Comparison of ENCODE assay signal across 19 mouse cellular contexts in genomic region chr11:118912686-118913085, GRCm38 (mm10). TPM values are rescaled to one million over a fixed set of nuclear protein-coding genes. Genes with fewer than 3 reads are reported as not detected.
DNase-seq lines count a peak whose midpoint lies in the region; ATAC-seq and TF ChIP-seq lines count a peak whose summit lies in the region.
"Had no signal": no experiment of that assay in that cellular context is flagged by ENCODE, and none has a peak within 500 bp of the region (broad histone marks: within the 10 kb centered on the region; RNA-seq: fewer than 3 reads in every experiment).

No protein-coding gene starts in this region.

- no peak overlapping the region; the same call in 1 of the 2 replicates for H3K9ac ChIP-seq in hindbrain, embryonic 13.5 days
- H3K9ac ChIP-seq in intestine, postnatal 0 days (ENCODE audit: low read depth, low read length) = no peak overlapping the region
- H3K9ac ChIP-seq: embryonic facial prominence, embryonic 12.5 days; heart, embryonic 13.5 days; hindbrain, embryonic 12.5 days had no signal

- H3K27ac ChIP-seq in hindbrain, embryonic 10.5 days = 0 out of 2 replicates have a peak overlapping the region, but pooled peaks have one; percentile 9
- no peak overlapping the region for H3K27ac ChIP-seq in hindbrain, embryonic 13.5 days
- peak overlapping the region; percentile 15; the same call in 1 of the 2 replicates for H3K27ac ChIP-seq in cerebellum, adult 2 months (ENCODE audit: insufficient read depth, low read length)
- H3K27ac ChIP-seq in intestine, postnatal 0 days (ENCODE audit: low read depth, low read length) = no peak overlapping the region
- H3K27ac ChIP-seq: embryonic facial prominence, embryonic 12.5 days; heart, embryonic 13.5 days; hindbrain, embryonic 12.5 days; hindbrain, postnatal 0 days had no signal

- ATAC-seq in hindbrain, embryonic 13.5 days (ENCODE audit: low FRiP score) = no peak
- no peak for ATAC-seq in intestine, postnatal 0 days
- ATAC-seq: activated CD4-positive, CD25-positive, alpha-beta regulatory T cell, adult 4 months; hindbrain, postnatal 0 days had no signal

- no peak for TF ChIP-seq POLR2A in cerebellum, adult 2 months (IDR thresholded peaks at IDR 0.05; ENCODE audit: borderline replicate concordance, insufficient read depth, low read length)

- H3K9me3 ChIP-seq in hindbrain, embryonic 10.5 days = no peaks in the 10 kb centered on the region
- no peaks in the 10 kb centered on the region for H3K9me3 ChIP-seq in hindbrain, embryonic 13.5 days
- H3K9me3 ChIP-seq in intestine, postnatal 0 days (ENCODE audit: control insufficient read depth) = no peaks in the 10 kb centered on the region
- H3K9me3 ChIP-seq: embryonic facial prominence, embryonic 12.5 days; heart, embryonic 13.5 days; hindbrain, embryonic 12.5 days had no signal

- WGBS in hindbrain, embryonic 10.5 days = 67% methylated on average over 6 of the region's 6 CpGs
- 73% methylated on average over 6 of the region's 6 CpGs for WGBS in hindbrain, embryonic 13.5 days
- 29% methylated on average over 6 of the region's 6 CpGs for WGBS in cerebellum, adult 2 months
- WGBS in intestine, postnatal 0 days = 49% methylated on average over 6 of the region's 6 CpGs

- H3K4me1 ChIP-seq in hindbrain, embryonic 10.5 days (replicated peaks) = peaks cover 66% of the 10 kb centered on the region
- peaks cover 48% of the 10 kb centered on the region for H3K4me1 ChIP-seq in hindbrain, embryonic 13.5 days (replicated peaks)
- H3K4me1 ChIP-seq in cerebellum, adult 2 months (ENCODE audit: control insufficient read depth, insufficient read depth, low read length) = peaks cover 22% of the 10 kb centered on the region
- no peaks in the 10 kb centered on the region for H3K4me1 ChIP-seq in intestine, postnatal 0 days (replicated peaks; ENCODE audit: control insufficient read depth, insufficient read depth, low read length)

- no peak overlapping the region for H3K4me3 ChIP-seq in hindbrain, embryonic 10.5 days
- H3K4me3 ChIP-seq in hindbrain, embryonic 13.5 days = no peak overlapping the region
- no peak overlapping the region for H3K4me3 ChIP-seq in cerebellum, adult 2 months (replicated peaks; ENCODE audit: insufficient read depth, low read depth, low read length)
- no peak overlapping the region for H3K4me3 ChIP-seq in intestine, postnatal 0 days (ENCODE audit: low read depth, low read length)
- H3K4me3 ChIP-seq: embryonic facial prominence, embryonic 12.5 days; heart, embryonic 13.5 days; hindbrain, embryonic 12.5 days had no signal

- TF ChIP-seq CTCF in cerebellum, adult 2 months (IDR thresholded peaks at IDR 0.05; ENCODE audit: borderline replicate concordance, insufficient read depth, low read depth, low read length) = no peak
- no peak for TF ChIP-seq CTCF in intestine, postnatal 0 days (IDR thresholded peaks at IDR 0.05; ENCODE audit: low read depth)

- H3K36me3 ChIP-seq in hindbrain, embryonic 10.5 days = no peaks in the 10 kb centered on the region
- no peaks in the 10 kb centered on the region for H3K36me3 ChIP-seq in hindbrain, embryonic 13.5 days
- H3K36me3 ChIP-seq in intestine, postnatal 0 days (ENCODE audit: control insufficient read depth, insufficient read depth) = no peaks in the 10 kb centered on the region
- H3K36me3 ChIP-seq: embryonic facial prominence, embryonic 12.5 days; heart, embryonic 13.5 days; hindbrain, embryonic 12.5 days had no signal

- peak; percentile 60 for DNase-seq in cerebellum, adult 11-12 months
- no peak for DNase-seq in cerebellum, adult 8-10 months
- no peak for DNase-seq in hindbrain, embryonic 10.5 days (ENCODE audit: low spot score)
- peak; percentile 60 to 66 for DNase-seq in cerebellum, adult 2 months
- peak; percentile 63 to 73 for DNase-seq in cerebellum, postnatal 25 days
- DNase-seq in spleen, adult 18-20 months = no peak
- DNase-seq: adrenal gland, postnatal 14 days; gastrocnemius, postnatal 36 days; heart, adult 11 months; heart, postnatal 36 days; kidney, adult 2 months had no signal

- no peak overlapping the region for H3K4me2 ChIP-seq in hindbrain, embryonic 13.5 days
- no peak overlapping the region for H3K4me2 ChIP-seq in intestine, postnatal 0 days (replicated peaks; ENCODE audit: low read depth)
- H3K4me2 ChIP-seq: embryonic facial prominence, embryonic 12.5 days; heart, embryonic 13.5 days; hindbrain, embryonic 12.5 days had no signal

- peaks cover 58% of the 10 kb centered on the region for H3K27me3 ChIP-seq in hindbrain, embryonic 10.5 days (ENCODE audit: insufficient read depth, poor library complexity, severe bottlenecking)
- H3K27me3 ChIP-seq in hindbrain, embryonic 13.5 days = peaks cover 5% of the 10 kb centered on the region; the same call in 1 of the 2 replicates
- H3K27me3 ChIP-seq in cerebellum, adult 2 months (ENCODE audit: control insufficient read depth, insufficient read depth, low read length) = no peaks in the 10 kb centered on the region
- H3K27me3 ChIP-seq in intestine, postnatal 0 days (replicated peaks; ENCODE audit: control insufficient read depth, insufficient read depth, low read length) = peaks cover 38% of the 10 kb centered on the region

RNA-seq across cellular contexts. Expression of gene Rbfox3, which starts 1.3 kb away (rescaled TPM):
- 5.8 and 11.7 TPM in 2 replicates for polyA plus RNA-seq in hindbrain, embryonic 10.5 days (2016; fragmentation: Nextera tagmentation; extraction: Ambion mirVana)
- polyA plus RNA-seq in hindbrain, embryonic 13.5 days (2015; fragmentation: Nextera tagmentation; extraction: Ambion mirVana) = 54.3 and 55.2 TPM in 2 replicates
- 163 and 201 TPM in 2 replicates for polyA plus RNA-seq in cerebellum, adult 2 months (2012; rRNA removed)
- 1.2 and 1.3 TPM in 2 replicates for polyA plus RNA-seq in intestine, postnatal 0 days (2015; fragmentation: Nextera tagmentation; extraction: Ambion mirVana)
- polyA plus RNA-seq: C2C12 had no signal

Comparison
In these comparisons a context has a peak if more than half of its experiments do, and no peak if none do; other contexts are left out.
1. DNase-seq: peak in cerebellum, adult 11-12 months (single experiment), cerebellum, adult 2 months (2 of 2) and cerebellum, postnatal 25 days (2 of 2); none in cerebellum, adult 8-10 months (single experiment), hindbrain, embryonic 10.5 days (single experiment) and spleen, adult 18-20 months (0 of 2).
2. H3K27ac ChIP-seq: peak in hindbrain, embryonic 10.5 days (single experiment) and cerebellum, adult 2 months (single experiment); none in hindbrain, embryonic 13.5 days (single experiment) and intestine, postnatal 0 days (single experiment).